Mouse (Mus musculus) cerebellum, adult 2 months (tissue): ENCODE data around the gene Inppl1.

Experiments used
- CTCF ChIP-seq: fragments of 200-500 bp; IDR thresholded peaks from 2 replicates; pipeline ENCODE4 v1.5.1; 2011; ENCODE audit warnings: low read depth, mild to moderate bottlenecking, control low read depth, low read length, moderate library complexity, borderline replicate concordance; ENCODE audit not compliant: insufficient read depth
- POLR2A ChIP-seq: fragments of 200-500 bp; IDR thresholded peaks from 2 replicates; pipeline ENCODE4 v1.6.1; 2011; ENCODE audit warnings: low read length, control low read depth, borderline replicate concordance; ENCODE audit not compliant: insufficient read depth

- TF ChIP-seq CTCF (no peak), POLR2A (no peak)
Observed at GRCm38 (mm10) chr7:101863415-101863814, 25.4 kb upstream of the Inppl1 start, which contains the start of gene Anapc15.
